Mouse (Mus musculus): ENCODE data around the gene Socs3.

Socs3 gene

DNA sequence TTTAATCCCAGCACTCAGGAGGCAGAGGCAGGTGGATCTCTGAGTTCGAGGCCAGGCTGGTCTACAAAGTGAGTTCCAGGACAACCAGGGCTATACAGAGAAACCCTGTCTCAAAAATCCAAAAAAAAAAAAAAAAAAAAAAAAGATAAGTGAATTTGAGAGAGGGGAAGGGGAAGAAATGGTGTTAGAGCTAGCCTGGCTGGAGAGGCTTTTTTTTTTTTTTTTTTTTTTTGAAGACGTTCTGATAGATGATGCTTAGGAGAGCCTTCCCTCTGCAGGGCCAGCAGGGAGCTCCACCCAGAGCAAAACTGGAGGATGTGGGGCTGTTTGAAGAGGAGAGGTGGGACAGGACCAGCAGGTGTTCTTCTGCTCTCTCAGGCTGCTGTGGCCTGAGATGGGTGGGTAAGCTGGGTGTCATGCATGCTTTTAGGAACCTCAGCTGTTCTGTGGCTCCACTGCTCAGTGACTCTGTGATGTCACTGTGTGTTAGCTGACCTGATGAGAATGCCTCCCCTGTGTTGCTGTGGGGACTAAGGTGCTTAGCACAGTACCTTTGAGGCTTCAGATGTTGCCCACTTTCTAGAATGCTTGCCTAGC lies 1.9 kb upstream of the Socs3 start:
- no peak for DNase-seq

- DNase-seq = no peak
Measured at GRCm38 (mm10) chr11:117971100-117971499, 1.3 kb upstream of the Socs3 start.

DNA sequence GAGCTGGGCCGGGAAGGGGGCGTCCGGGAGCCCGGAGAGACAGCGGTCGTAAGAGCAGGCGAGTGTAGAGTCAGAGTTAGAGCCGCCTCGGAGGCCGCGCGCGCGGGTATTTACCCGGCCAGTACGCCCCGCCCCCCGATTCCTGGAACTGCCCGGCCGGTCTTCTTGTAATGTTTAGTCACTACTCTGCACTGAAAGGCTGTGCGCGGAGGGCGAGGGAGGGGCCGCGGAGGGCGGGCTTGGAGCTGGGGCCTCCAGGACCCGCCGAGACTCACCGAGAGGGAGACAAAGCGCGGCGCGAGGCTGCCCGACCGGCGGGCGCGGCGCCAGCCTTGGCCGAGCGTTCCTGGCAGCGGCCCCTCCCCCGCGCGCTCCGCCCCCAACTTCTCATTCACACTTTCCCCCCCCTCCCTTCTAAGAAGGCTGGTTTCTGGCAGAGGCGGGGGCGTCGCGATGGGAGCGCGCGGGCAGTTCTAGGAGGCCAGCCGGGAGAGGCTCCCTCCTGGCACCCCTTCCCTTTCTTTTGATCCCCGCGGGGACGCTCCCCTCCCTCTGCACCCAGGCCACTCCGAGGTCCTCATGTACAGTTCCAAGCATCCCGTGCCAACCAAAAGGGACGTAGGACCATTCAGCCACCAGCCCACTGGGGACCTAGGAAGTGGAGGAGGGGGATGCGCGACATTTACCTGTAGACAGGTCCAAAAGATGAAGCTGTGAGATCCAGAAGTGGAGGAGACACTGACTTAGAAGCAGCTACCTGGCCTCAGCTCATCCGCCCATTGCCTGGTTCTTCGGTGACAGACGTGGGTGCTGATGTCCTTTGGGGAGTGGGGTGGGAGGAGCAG lies 525 bp downstream of the Socs3 start:
- peak; percentile 96 for DNase-seq

GRCm38 (mm10) chr11:117968716-117969099 lies 1.1 kb downstream of the Socs3 start:
- no peak for DNase-seq

GRCm38 (mm10) chr11:117968016-117968671 lies 1.7 kb downstream of the Socs3 start:
- peak; percentile 53 for DNase-seq

DNA sequence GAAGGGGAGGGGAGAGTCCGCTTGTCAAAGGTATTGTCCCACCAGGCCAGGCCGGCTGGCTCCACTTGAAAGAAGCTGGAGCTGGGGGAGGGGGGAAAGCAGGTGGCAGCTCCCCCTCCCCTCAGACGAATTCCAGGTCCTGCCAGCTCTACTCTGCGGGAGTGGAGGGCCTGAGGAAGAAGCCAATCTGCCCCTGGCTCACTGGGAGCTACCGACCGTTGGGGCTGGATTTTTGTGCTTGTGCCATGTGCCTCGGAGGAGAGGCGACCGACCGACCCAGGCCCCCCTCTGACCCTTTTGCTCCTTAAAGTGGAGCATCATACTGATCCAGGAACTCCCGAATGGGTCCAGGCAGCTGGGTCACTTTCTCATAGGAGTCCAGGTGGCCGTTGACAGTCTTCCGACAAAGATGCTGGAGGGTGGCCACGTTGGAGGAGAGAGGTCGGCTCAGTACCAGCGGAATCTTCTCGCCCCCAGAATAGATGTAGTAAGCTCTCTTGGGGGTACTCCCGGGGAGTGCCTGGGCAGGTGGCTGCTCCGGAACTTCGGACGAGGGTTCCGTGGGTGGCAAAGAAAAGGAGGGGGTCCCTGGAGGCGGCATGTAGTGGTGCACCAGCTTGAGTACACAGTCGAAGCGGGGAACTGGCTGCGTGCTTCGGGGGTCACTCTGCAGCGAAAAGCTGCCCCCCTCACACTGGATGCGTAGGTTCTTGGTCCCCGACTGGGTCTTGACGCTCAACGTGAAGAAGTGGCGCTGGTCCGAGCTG lies 2.4 kb downstream of the Socs3 start:
- DNase-seq = no peak

DNA sequence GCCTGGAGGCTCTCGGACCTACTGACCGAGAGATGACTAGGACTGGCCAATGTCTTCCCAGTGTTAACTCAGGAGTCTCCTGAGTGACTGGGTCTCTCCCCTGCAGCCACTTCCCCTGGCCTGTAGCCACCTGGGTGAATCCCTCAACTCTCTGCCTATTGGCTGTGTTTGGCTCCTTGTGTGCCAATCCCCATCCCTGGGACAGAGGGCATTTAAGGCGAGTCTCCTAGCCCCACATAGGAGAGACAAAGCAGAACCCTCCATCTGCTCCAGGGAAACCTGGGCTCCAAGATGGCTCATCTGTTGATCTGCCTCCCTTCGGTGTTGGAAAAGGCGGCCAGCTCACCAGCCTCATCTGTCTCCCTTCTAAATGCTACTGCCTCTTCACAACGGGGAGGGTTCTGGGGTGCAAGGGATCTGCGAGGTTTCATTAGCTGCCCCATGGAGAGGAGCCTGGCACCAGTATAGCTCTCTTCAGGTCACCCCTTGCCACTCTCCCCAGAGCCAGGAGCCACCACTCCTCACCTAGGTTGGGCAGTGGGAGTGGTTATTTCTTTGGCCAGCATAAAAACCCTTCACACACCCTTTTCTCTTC lies 3.2 kb downstream of the Socs3 start:
- no peak for DNase-seq

DNA sequence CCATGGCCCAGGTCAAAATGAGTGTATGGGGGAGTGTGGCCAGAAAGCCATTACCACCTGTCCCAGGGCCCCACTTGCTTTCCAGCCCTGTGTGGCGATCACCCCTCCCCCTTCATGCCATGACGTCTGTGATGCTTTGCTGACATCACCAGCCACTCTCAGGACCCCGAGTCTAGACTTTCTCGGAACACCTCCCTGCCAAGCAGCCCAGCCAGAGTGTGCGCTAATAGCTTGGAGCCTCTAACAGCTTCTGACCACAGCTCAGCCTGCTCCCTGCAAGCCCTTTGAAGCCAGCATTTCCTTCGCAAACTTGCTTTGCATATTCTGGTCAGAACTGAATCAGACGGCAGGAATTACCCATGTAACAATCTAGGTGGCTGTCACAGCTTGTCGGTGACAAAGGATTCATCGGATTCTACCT lies 4.3 kb downstream of the Socs3 start:
- no peak for DNase-seq

GRCm38 (mm10) chr11:117965052-117965451 lies 4.8 kb downstream of the Socs3 start:
- no peak for DNase-seq

DNA sequence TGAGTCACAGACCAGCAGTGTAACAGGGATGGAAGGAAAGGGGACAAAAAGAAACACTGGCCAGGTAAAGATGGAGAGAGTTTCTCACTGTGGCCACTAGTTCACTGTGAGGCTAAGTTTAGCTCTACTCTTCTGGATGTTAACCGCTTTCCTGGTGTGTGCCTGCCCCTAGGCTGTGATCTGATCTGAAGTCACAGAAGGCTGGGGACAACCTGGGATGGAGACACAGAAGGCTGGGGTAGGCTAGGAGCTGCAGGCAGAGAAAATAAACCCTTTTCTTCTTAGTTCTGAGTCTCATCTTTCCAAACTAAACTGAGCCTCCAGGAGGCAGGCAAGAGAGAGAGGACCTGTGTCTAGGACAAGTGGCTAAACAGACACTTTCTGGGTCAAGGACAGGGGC lies 5.6 kb downstream of the Socs3 start:
- DNase-seq = no peak

GRCm38 (mm10) chr11:117963872-117964271 lies 6.0 kb downstream of the Socs3 start:
- no peak for DNase-seq

DNA sequence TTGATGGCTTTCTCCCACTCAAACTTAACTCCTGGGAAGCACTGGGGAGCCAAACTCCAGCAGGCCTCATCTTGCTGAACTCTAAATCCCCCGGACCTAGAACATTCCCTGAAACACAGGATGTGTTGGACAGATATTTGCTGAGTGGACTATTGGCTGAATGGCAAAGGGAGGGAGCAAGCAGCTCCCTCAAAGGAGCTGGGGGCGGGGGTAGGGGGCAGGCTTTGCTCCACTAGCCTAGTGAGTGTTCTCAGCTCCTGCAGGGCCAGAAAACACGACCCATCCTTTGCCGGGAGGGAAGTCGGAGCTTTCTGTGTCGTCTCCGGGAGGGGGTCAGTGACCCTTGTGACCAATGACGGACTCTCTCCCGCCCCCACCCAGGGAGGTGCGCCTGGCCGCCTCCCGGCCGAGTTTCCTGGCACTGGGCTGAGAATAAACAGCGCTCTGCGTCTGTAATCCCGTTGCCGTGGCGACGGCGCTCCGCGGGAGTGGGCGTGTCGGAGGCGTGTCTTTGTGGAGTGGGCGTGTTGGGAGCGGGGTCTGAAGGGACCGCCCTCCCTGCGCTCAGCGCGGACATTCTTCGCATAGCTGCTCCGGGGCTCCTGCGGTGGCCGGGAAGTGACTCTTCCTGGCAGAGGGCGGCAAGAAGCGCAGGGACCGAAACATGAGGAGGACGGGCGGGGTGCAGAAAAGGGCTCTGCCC lies 6.6 kb downstream of the Socs3 start:
- DNase-seq = peak; percentile 100

DNA sequence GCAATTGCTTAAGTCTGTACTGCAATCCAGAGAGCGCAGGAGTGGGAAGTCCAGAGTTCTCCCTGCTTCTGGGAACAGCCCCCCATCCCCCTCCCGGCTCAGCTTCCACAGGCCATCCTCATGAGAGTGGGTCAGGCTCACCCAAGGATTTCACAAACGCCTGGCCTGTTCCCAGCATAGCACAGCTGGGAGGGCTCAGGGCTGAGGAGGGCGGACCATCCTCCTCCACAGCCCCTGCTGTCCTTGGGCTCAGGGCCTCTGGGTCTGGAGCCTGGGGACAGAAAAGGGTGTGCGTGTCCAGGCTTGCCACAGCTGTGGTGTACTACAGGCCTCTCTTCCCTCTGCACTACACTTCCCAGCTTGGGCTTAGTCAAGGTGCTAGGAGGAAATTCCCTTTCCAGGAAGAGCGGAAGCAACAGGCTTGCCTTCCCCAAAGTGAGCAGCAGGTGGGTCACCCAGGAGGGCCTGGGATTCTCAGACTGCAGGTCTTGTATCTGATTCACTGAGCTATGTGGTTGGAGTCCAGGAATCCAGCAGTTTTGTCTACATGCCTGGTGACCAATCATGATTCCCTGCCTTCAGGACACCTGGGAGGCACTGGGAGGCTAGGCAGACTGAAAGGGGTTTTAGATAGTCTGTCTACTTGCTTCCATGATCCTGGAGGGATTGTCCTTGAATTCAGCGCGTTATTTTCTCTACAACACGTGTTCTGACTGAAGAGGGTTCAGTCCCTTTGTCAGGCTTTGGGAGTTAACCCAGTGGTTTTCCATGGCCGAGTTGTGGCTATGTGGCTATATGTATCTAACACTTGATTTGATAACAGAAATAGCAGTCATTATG lies 7.4 kb downstream of the Socs3 start:
- peak; percentile 72 for DNase-seq

GRCm38 (mm10) chr11:117960601-117961000 lies 9.2 kb downstream of the Socs3 start:
- DNase-seq = no peak

GRCm38 (mm10) chr11:117959741-117960381 lies 10.0 kb downstream of the Socs3 start:
- DNase-seq = no peak

DNA sequence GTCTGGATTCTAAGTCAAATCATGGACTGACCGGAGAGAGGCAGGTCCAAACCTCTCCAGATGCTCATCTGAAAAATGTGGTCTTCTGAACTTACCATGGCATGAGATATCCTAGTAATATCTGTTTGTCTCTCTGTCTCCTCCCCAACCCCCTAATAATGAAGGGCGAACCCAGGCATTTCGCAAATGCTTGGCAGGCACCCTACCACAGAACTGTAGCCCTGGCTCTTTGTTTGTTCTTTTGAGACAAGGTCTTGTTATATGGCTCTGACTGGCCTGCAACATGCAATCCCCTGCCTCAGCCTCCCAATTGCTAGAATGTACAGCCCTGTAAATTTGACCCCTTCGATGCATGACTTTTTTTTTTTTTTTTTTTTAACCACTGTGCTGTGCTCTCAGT lies 10.7 kb downstream of the Socs3 start:
- DNase-seq = no peak

DNA sequence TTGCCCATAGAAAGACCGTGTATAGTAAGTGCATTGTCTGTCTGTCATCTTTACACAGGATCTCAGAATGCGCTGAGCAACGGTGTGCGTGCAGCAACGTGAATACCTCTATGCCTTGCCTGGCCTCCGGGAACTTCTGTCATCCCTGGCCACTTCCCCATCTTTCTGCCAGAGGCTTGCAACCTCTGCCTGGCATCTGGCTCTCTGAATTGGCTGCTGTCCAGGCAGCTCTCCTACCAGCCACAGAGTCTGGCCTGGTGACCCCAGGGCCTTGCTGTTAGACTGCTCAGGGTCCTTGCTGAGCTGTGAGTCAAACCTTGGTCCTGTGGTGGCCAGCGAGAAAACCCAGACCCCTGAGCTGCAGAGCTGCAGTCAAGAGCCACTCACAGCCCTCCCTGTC lies 11.7 kb downstream of the Socs3 start:
- peak; percentile 34 for DNase-seq

- no peak for DNase-seq
Measured at GRCm38 (mm10) chr11:117955621-117956020, 14.2 kb downstream of the Socs3 start.

DNA sequence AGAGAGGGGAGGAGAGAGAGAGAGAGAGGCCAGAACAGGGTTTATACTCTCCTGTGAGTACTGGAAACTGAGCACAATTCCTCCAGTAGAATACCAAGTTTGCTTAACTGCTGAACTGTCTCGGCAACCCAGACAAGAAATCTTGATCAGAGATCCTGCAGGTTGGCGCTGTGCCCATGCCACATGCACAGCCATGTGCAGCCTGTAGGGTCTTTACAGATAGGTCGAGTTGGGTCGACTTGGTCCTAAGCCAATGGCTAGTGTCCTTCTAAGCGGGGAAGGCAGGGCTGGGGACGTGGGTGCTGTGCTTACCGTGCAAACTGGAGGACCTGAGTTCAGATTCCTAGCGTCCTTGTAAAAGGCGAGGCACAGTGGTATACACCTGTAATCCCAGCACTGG lies 15.0 kb downstream of the Socs3 start:
- no peak for DNase-seq

GRCm38 (mm10) chr11:117954094-117954493 lies 15.8 kb downstream of the Socs3 start:
- DNase-seq = no peak
